27 mouse cellular contexts compared by ENCODE assay signal in the genomic region with DNA sequence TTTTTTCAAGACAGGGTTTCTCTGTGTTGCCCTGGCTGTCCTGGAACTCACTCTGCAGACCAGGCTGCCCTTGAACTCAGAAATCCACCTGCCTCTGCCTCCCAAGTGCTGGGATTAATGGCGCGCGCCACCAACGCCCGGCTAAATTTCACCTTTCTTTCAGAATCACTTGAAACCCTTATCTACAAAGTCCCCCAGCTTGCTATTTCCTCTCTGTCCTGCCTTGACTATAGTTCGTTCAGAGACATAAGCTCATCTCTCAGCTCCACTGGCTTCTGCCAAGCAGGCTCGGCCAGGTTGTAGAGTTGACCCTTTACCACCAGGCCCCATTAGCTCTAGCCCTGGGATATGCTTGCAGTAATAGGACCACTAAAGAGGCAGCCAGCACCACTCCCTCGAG. TPM values are rescaled to one million over a fixed set of nuclear protein-coding genes. Genes with fewer than 3 reads are reported as not detected.
DNase-seq lines count a peak whose midpoint lies in the region; ATAC-seq and TF ChIP-seq lines count a peak whose summit lies in the region.
"Had no signal": no experiment of that assay in that cellular context is flagged by ENCODE, and none has a peak within 500 bp of the region (broad histone marks: within the 10 kb centered on the region; RNA-seq: fewer than 3 reads in every experiment).

No protein-coding gene starts in this region.

- no peak for ATAC-seq in heart, embryonic 12.5 days (ENCODE audit: insufficient number of reproducible peaks, low FRiP score)
- ATAC-seq in heart, embryonic 16.5 days (replicated peaks; ENCODE audit: extremely low read depth, insufficient read depth, low FRiP score): no peak
- ATAC-seq in lung, postnatal 0 days: no peak
- 0 out of 2 replicates have a peak, but pooled peaks have one; percentile 57 for ATAC-seq in megakaryocyte-erythroid progenitor cell, adult 5-6 weeks (replicated peaks; ENCODE audit: low FRiP score, low TSS enrichment, poor library complexity, severe bottlenecking)
- ATAC-seq: activated CD4-positive, CD25-positive, alpha-beta regulatory T cell, adult 4 months; forebrain, embryonic 13.5 days; forebrain, postnatal 0 days; hindbrain, postnatal 0 days; Patski had no signal

- TF ChIP-seq CTCF in lung, postnatal 0 days (IDR thresholded peaks at IDR 0.05): no peak

- H3K27ac ChIP-seq in heart, embryonic 12.5 days (ENCODE audit: poor library complexity, severe bottlenecking): 0 out of 2 replicates have a peak overlapping the region, but pooled peaks have one; percentile 4
- H3K27ac ChIP-seq in heart, embryonic 16.5 days (ENCODE audit: low read length): peak overlapping the region; percentile 52
- peak overlapping the region; percentile 64; the same call in 1 of the 2 replicates for H3K27ac ChIP-seq in lung, postnatal 0 days (ENCODE audit: low read length)
- H3K27ac ChIP-seq: embryonic facial prominence, embryonic 13.5 days; forebrain, embryonic 13.5 days; hindbrain, embryonic 13.5 days; hindbrain, postnatal 0 days had no signal

- peaks cover 25% of the 10 kb centered on the region for H3K4me1 ChIP-seq in heart, embryonic 12.5 days (replicated peaks)
- H3K4me1 ChIP-seq in heart, embryonic 16.5 days (ENCODE audit: control insufficient read depth, insufficient read depth, low read length): peaks cover 16% of the 10 kb centered on the region
- peaks cover 5% of the 10 kb centered on the region; the same call in 1 of the 2 replicates for H3K4me1 ChIP-seq in lung, postnatal 0 days (ENCODE audit: insufficient read depth, low read depth, low read length)
- H3K4me1 ChIP-seq: embryonic facial prominence, embryonic 13.5 days; forebrain, embryonic 13.5 days; hindbrain, embryonic 13.5 days had no signal

- no peak overlapping the region for H3K9ac ChIP-seq in heart, embryonic 12.5 days
- no peak overlapping the region for H3K9ac ChIP-seq in heart, embryonic 16.5 days (ENCODE audit: low read length)
- no peak overlapping the region for H3K9ac ChIP-seq in lung, postnatal 0 days (replicated peaks; ENCODE audit: low read depth)
- H3K9ac ChIP-seq: embryonic facial prominence, embryonic 13.5 days; forebrain, embryonic 13.5 days; forebrain, postnatal 0 days; hindbrain, embryonic 13.5 days had no signal

- H3K9me3 ChIP-seq in heart, embryonic 12.5 days (replicated peaks): no peaks in the 10 kb centered on the region
- H3K9me3 ChIP-seq in heart, embryonic 16.5 days (replicated peaks; ENCODE audit: control insufficient read depth, low read length): no peaks in the 10 kb centered on the region
- no peaks in the 10 kb centered on the region for H3K9me3 ChIP-seq in lung, postnatal 0 days (ENCODE audit: low read length)
- H3K9me3 ChIP-seq: embryonic facial prominence, embryonic 13.5 days; forebrain, embryonic 13.5 days; hindbrain, embryonic 13.5 days had no signal

- intact Hi-C loops in heart, postnatal 14 days (cut with DNase I): no loop called here

- H3K4me3 ChIP-seq in heart, embryonic 12.5 days: no peak overlapping the region
- no peak overlapping the region for H3K4me3 ChIP-seq in heart, embryonic 16.5 days (ENCODE audit: low read length)
- no peak overlapping the region for H3K4me3 ChIP-seq in lung, postnatal 0 days (ENCODE audit: low read depth, low read length)
- H3K4me3 ChIP-seq: embryonic facial prominence, embryonic 13.5 days; forebrain, embryonic 13.5 days; hindbrain, embryonic 13.5 days had no signal

- H3K27me3 ChIP-seq in heart, embryonic 12.5 days (replicated peaks): peaks cover 9% of the 10 kb centered on the region
- peaks cover under 1% of the 10 kb centered on the region; the same call in 1 of the 2 replicates for H3K27me3 ChIP-seq in heart, embryonic 16.5 days (ENCODE audit: control insufficient read depth, insufficient read depth, low read length)
- no peaks in the 10 kb centered on the region for H3K27me3 ChIP-seq in lung, postnatal 0 days (replicated peaks; ENCODE audit: insufficient read depth, low read length)
- H3K27me3 ChIP-seq: Patski had no signal

- no peak overlapping the region for H3K4me2 ChIP-seq in heart, embryonic 12.5 days
- H3K4me2 ChIP-seq in heart, embryonic 16.5 days (ENCODE audit: low read depth, low read length): no peak overlapping the region
- no peak overlapping the region for H3K4me2 ChIP-seq in lung, postnatal 0 days (replicated peaks; ENCODE audit: low read depth, low read length)
- H3K4me2 ChIP-seq: embryonic facial prominence, embryonic 13.5 days; forebrain, embryonic 13.5 days; hindbrain, embryonic 13.5 days had no signal

- H3K36me3 ChIP-seq in heart, embryonic 12.5 days: no peaks in the 10 kb centered on the region
- no peaks in the 10 kb centered on the region for H3K36me3 ChIP-seq in heart, embryonic 16.5 days (ENCODE audit: control insufficient read depth, insufficient read depth)
- H3K36me3 ChIP-seq in lung, postnatal 0 days (ENCODE audit: insufficient read depth, low read length): no peaks in the 10 kb centered on the region
- H3K36me3 ChIP-seq: embryonic facial prominence, embryonic 13.5 days; hindbrain, embryonic 13.5 days had no signal

- TF ChIP-seq EP300 in lung, postnatal 0 days (IDR thresholded peaks at IDR 0.05): no peak

- 61% methylated on average over 8 of the region's 8 CpGs for WGBS in heart, embryonic 12.5 days
- WGBS in heart, embryonic 16.5 days: 62% methylated on average over 8 of the region's 8 CpGs
- WGBS in lung, postnatal 0 days: 64% methylated on average over 8 of the region's 8 CpGs

- DNase-seq in heart, adult 11 months: no peak
- no peak for DNase-seq in heart, postnatal 14 days
- no peak for DNase-seq in lung, postnatal 0 days (ENCODE audit: low spot score)
- no peak for DNase-seq in lung, postnatal 25 days (ENCODE audit: low spot score)
- no peak for DNase-seq in spleen, postnatal 4 days (ENCODE audit: low spot score in 2 of 2)
- DNase-seq: adrenal gland, postnatal 14 days; cerebellum, adult 11-12 months; cerebellum, adult 9-10 months; cerebellum, postnatal 25 days; forebrain, postnatal 0 days; gastrocnemius, postnatal 25 days; heart, postnatal 4 days; kidney, adult 11 months had no signal

RNA-seq across cellular contexts. Expression of gene Zbtb8b, which starts 6.7 kb away (rescaled TPM):
- polyA plus RNA-seq in heart, embryonic 12.5 days (2016; fragmentation: Nextera tagmentation; extraction: Ambion mirVana): 5.7 and 5.9 TPM in 2 replicates
- polyA plus RNA-seq in heart, embryonic 16.5 days (2015; fragmentation: Nextera tagmentation; extraction: Ambion mirVana): 6.3 and 7.2 TPM in 2 replicates
- total RNA-seq in heart, postnatal 14 days (2021): under 1 TPM; 0.29 to 0.32 TPM
- polyA plus RNA-seq in lung, postnatal 0 days (2015; fragmentation: Nextera tagmentation; extraction: Ambion mirVana): 1.8 and 2.8 TPM in 2 replicates
- total RNA-seq in megakaryocyte-erythroid progenitor cell, adult 5-6 weeks (2014; fragmentation: Nextera tagmentation): not detected in 2 replicates
- 0.05 TPM in 1 of 2 replicates, not detected in the other for total RNA-seq in megakaryocyte-erythroid progenitor cell, adult 5-6 weeks (2017)
- total RNA-seq: gastrocnemius, adult 18-20 months; gastrocnemius, postnatal 25 days; granulocyte monocyte progenitor cell, adult 5-6 weeks had no signal
- polyA plus RNA-seq: activated CD4-positive, CD25-positive, alpha-beta regulatory T cell, adult 4 months; C2C12 had no signal

RNA-seq across cellular contexts. Expression of gene Bsdc1, which starts 14.0 kb away (rescaled TPM):
- 25.6 and 26.8 TPM in 2 replicates for polyA plus RNA-seq in heart, embryonic 12.5 days (2016; fragmentation: Nextera tagmentation; extraction: Ambion mirVana)
- 25.0 and 26.2 TPM in 2 replicates for polyA plus RNA-seq in heart, embryonic 16.5 days (2015; fragmentation: Nextera tagmentation; extraction: Ambion mirVana)
- 10 to 100 TPM; 39.6 to 43.9 TPM for total RNA-seq in heart, postnatal 14 days (2021)
- 29.0 TPM in 2 replicates for polyA plus RNA-seq in lung, postnatal 0 days (2015; fragmentation: Nextera tagmentation; extraction: Ambion mirVana)
- 36.1 and 36.3 TPM in 2 replicates for total RNA-seq in megakaryocyte-erythroid progenitor cell, adult 5-6 weeks (2014; fragmentation: Nextera tagmentation)
- total RNA-seq in megakaryocyte-erythroid progenitor cell, adult 5-6 weeks (2017): 31.3 and 52.3 TPM in 2 replicates

RNA-seq across cellular contexts. Expression of gene Tssk3, which starts 43.5 kb away (rescaled TPM):
- polyA plus RNA-seq in heart, embryonic 12.5 days (2016; fragmentation: Nextera tagmentation; extraction: Ambion mirVana): not detected in 2 replicates
- polyA plus RNA-seq in heart, embryonic 16.5 days (2015; fragmentation: Nextera tagmentation; extraction: Ambion mirVana): not detected in 2 replicates
- not detected for total RNA-seq in heart, postnatal 14 days (2021)
- polyA plus RNA-seq in lung, postnatal 0 days (2015; fragmentation: Nextera tagmentation; extraction: Ambion mirVana): 0.11 and 0.12 TPM in 2 replicates
- total RNA-seq in megakaryocyte-erythroid progenitor cell, adult 5-6 weeks (2014; fragmentation: Nextera tagmentation): not detected in 2 replicates
- total RNA-seq in megakaryocyte-erythroid progenitor cell, adult 5-6 weeks (2017): not detected in 2 replicates
- total RNA-seq: adrenal gland, adult 18-20 months; adrenal gland, postnatal 14 days; gastrocnemius, adult 18-20 months; gastrocnemius, postnatal 25 days; granulocyte monocyte progenitor cell, adult 5-6 weeks; heart, postnatal 4 days; hindbrain, postnatal 0 days had no signal
- polyA plus RNA-seq: activated CD4-positive, CD25-positive, alpha-beta regulatory T cell, adult 4 months; C2C12; embryonic facial prominence, embryonic 13.5 days; forebrain, embryonic 13.5 days; intestine, embryonic 14.5 days; Patski had no signal

RNA-seq across cellular contexts. Expression of gene Fam229a, which starts 43.6 kb away (rescaled TPM):
- polyA plus RNA-seq in heart, embryonic 12.5 days (2016; fragmentation: Nextera tagmentation; extraction: Ambion mirVana): 0.32 TPM in 1 of 2 replicates, not detected in the other
- polyA plus RNA-seq in heart, embryonic 16.5 days (2015; fragmentation: Nextera tagmentation; extraction: Ambion mirVana): not detected in 2 replicates
- total RNA-seq in heart, postnatal 14 days (2021): not detected
- polyA plus RNA-seq in lung, postnatal 0 days (2015; fragmentation: Nextera tagmentation; extraction: Ambion mirVana): 0.89 and 2.5 TPM in 2 replicates
- not detected in 2 replicates for total RNA-seq in megakaryocyte-erythroid progenitor cell, adult 5-6 weeks (2014; fragmentation: Nextera tagmentation)
- total RNA-seq in megakaryocyte-erythroid progenitor cell, adult 5-6 weeks (2017): not detected in 2 replicates
- total RNA-seq: adrenal gland, adult 18-20 months; adrenal gland, postnatal 14 days; gastrocnemius, adult 18-20 months; gastrocnemius, postnatal 25 days; granulocyte monocyte progenitor cell, adult 5-6 weeks; heart, postnatal 4 days had no signal
- polyA plus RNA-seq: activated CD4-positive, CD25-positive, alpha-beta regulatory T cell, adult 4 months; C2C12; embryonic facial prominence, embryonic 13.5 days; forebrain, embryonic 13.5 days; hindbrain, embryonic 13.5 days; intestine, embryonic 14.5 days; Patski had no signal

Comparison
In these comparisons a context has a peak if more than half of its experiments do, and no peak if none do; other contexts are left out.
1. H3K27ac ChIP-seq: peak in every context shown above with its lines; median percentile 64 in lung, postnatal 0 days; 52 in heart, embryonic 16.5 days; 4 in heart, embryonic 12.5 days.